Mouse (Mus musculus) intestine, embryonic 15.5 days (tissue): ENCODE results near the gene Fam24a. TPM values are rescaled to one million over a fixed set of nuclear protein-coding genes. Genes with fewer than 3 reads are reported as not detected.

Source experiments
- ATAC-seq: fragments of 200-750 bp; cut with Nextera tagmentation; 2 replicates; pipeline ENCODE4 v1.8.0; 2017; ENCODE audit warnings: moderate TSS enrichment, moderate library complexity
- H3K27ac ChIP-seq: fragments of 300-500 bp; sonication (generic); 2 replicates; pipeline ENCODE4 v1.5.1; 2015; ENCODE audit warnings: mild to moderate bottlenecking, inconsistent platforms
- H3K27me3 ChIP-seq: fragments of 300-500 bp; sonication (generic); replicated peaks from 2 replicates; pipeline ENCODE4 v1.6.1; 2015; ENCODE audit warnings: inconsistent platforms
- H3K36me3 ChIP-seq: fragments of 300-500 bp; sonication (generic); 2 replicates; pipeline ENCODE4 v1.6.1; 2015; ENCODE audit warnings: inconsistent platforms
- H3K4me1 ChIP-seq: fragments of 300-500 bp; sonication (generic); replicated peaks from 2 replicates; pipeline ENCODE4 v1.6.1; 2015; ENCODE audit warnings: inconsistent platforms
- H3K4me2 ChIP-seq: fragments of 300-500 bp; sonication (generic); replicated peaks from 2 replicates; pipeline ENCODE4 v1.6.1; 2015; ENCODE audit warnings: mild to moderate bottlenecking, inconsistent platforms
- H3K4me3 ChIP-seq: fragments of 300-500 bp; sonication (generic); replicated peaks from 2 replicates; pipeline ENCODE4 v1.5.1; 2015; ENCODE audit warnings: inconsistent platforms
- H3K9ac ChIP-seq: fragments of 300-500 bp; sonication (generic); 2 replicates; pipeline ENCODE4 v1.6.1; 2015; ENCODE audit warnings: inconsistent platforms
- H3K9me3 ChIP-seq: fragments of 300-500 bp; sonication (generic); 2 replicates; pipeline ENCODE4 v1.6.1; 2016; ENCODE audit warnings: inconsistent platforms
- WGBS: fragments of 180-500 bp; shearing (Covaris S2); methylation state at CpG from one replicate; pipeline ENCODE4 v1.1.7; 2015; 5-methylcytosine and 5-hydroxymethylcytosine counted together
- polyA plus RNA-seq: library from polyadenylated mRNA; unstranded; fragments of >200 nt; fragmentation: Nextera tagmentation; extraction: Ambion mirVana; gene quantifications from 2 replicates; pipeline ENCODE4 v1.2.1, GENCODE M21; 2015

Fam24a gene
- polyA plus RNA-seq, 1 experiment from 2014 or later, result not detected

DNA sequence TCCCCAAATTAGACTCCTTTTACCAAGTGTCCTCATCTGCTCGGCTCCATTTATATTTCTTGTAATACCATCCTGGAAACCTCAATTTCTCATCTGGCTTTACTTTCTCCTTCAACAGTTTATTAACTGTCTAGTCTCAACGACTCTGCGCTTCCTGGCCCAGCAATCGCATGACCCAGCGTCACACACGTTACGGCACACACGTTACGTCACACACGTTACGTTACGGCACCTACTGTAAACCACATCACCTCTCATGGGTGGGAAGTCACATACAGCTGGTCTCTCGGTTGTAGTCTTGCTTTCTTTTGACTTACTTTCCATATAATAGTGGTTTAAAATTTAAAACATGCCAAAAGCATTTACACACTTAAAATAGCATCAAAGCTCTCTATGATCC lies 22.4 kb downstream of the Fam24a start:
- WGBS, result 95% methylated on average over 13 of the region's 13 CpGs
- Histone ChIP-seq H3K4me3 (no peak overlapping the region), H3K9me3 (no peaks in the 10 kb centered on the region), H3K36me3 (peaks cover 16% of the 10 kb centered on the region), H3K27ac (no peak overlapping the region), H3K4me1 (no peaks in the 10 kb centered on the region), H3K4me2 (no peak overlapping the region), H3K9ac (no peak overlapping the region), H3K27me3 (no peaks in the 10 kb centered on the region)
- no peak for ATAC-seq

DNA sequence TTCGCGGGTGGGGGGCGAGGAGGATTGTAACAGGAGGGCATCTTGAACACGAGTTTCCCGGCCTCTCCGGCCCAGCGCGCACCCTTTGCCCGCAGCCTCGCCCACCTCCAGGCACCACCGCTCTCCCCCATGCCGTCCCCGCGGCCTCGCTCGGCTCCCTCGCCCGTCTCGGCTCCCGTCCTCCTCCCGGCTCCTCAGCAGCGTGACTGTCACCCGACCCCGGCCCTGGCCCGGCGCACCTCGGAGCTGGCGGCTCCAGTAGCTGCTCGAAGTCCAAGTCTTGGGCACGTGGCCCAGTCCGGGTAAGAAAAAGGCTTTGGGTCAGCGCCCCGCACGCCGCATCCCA lies 28.6 kb downstream of the Fam24a start:
- Histone ChIP-seq H3K27ac (peak overlapping the region; percentile 96), H3K9ac (peak overlapping the region; percentile 96), H3K9me3 (no peaks in the 10 kb centered on the region), H3K36me3 (peaks cover 6% of the 10 kb centered on the region; the same call in 1 of the 2 replicates), H3K4me3 (peak overlapping the region; percentile 95), H3K4me2 (peak overlapping the region; percentile 94), H3K4me1 (peaks cover 6% of the 10 kb centered on the region; the same call in 1 of the 2 replicates), H3K27me3 (no peaks in the 10 kb centered on the region)
- ATAC-seq, result peak; percentile 76
- WGBS, result under 1% methylated on average over 35 of the region's 35 CpGs

DNA sequence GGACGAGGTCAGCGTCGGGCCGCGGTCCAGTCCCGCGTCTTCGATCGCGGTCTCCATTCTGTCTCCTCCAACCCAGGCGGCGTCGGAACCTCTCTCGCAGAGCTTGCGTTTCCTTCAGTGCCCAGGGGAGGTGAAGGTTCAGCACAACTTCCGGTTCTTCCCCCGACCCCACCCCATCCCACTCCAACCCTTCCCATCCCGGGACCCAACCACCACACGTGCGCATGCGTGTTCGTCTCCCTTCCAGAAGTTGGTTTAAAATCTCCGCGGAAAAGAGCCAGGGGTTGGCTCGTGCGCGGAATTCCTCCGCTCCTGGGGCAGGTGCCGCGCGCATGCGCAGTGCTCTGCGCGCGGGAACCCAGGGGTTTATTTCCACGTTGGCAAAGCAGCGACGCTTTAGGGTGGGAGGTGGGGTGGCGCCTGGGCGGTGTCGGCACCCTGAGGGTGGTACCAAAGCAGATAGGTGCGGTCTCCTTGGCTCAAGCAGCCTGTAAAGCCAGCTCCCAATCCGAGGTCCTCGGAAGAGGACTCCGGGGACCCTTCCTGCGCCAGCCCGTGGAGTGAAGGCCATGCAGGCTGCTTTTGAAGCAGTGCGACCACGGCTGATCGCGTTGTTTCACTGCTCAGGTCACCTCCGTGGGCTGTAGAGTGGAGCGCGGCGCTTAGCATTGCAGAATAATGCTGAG lies 29.1 kb downstream of the Fam24a start, which contains the start of gene 2310057M21Rik:
TSS of gene 2310057M21Rik (minus strand) at position 145 of the 686 bp plus-strand sequence.
- ATAC-seq, result peak; percentile 98
- WGBS, result under 1% methylated on average over 55 of the region's 55 CpGs

DNA sequence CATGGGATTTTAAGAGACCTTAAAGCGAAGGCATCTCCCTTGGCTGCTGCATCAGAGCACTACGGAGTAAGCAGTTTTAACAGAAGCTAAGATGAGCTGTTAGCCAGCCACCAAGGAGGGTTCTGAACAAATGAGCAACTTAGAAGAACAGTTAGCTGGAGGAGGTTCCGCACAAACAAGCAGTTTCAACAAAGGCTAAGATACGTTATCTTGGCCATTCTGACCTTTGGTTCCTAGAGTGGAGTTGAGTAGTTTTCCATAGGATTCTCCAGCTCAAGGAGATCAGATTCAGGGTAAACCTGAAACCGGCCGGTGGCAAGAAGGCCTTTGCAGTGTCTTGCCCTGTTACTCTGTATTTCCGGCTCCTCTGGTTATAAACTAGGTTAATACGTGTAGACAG lies 30.5 kb downstream of the Fam24a start:
- Histone ChIP-seq H3K4me1 (peaks cover 6% of the 10 kb centered on the region; the same call in 1 of the 2 replicates), H3K27ac (peak overlapping the region; percentile 28; the same call in 1 of the 2 replicates), H3K9ac (no peak overlapping the region), H3K4me3 (no peak overlapping the region), H3K4me2 (no peak overlapping the region), H3K9me3 (no peaks in the 10 kb centered on the region), H3K36me3 (no peaks in the 10 kb centered on the region), H3K27me3 (no peaks in the 10 kb centered on the region)
- no peak for ATAC-seq
- 65% methylated on average over 8 of the region's 8 CpGs for whole genome bisulfite sequencing

More for the DNA sequence above, 29.1 kb downstream of the Fam24a start, which contains the start of gene 2310057M21Rik:
- peak within 1 kb of the TSS; percentile 94 for H3K4me2 ChIP-seq
- no peaks in the 10 kb centered on the region for H3K27me3 ChIP-seq
- H3K4me3 ChIP-seq, result peak within 1 kb of the TSS; percentile 95
- peak within 1 kb of the TSS; percentile 96 for H3K27ac ChIP-seq
- peaks cover 6% of the 10 kb centered on the region; the same call in 1 of the 2 replicates for H3K4me1 ChIP-seq
- no peaks in the 10 kb centered on the region for H3K9me3 ChIP-seq
- H3K36me3 ChIP-seq, result peaks cover 2% of the 10 kb centered on the region; the same call in 1 of the 2 replicates
- H3K9ac ChIP-seq, result peak within 1 kb of the TSS; percentile 96

DNA sequence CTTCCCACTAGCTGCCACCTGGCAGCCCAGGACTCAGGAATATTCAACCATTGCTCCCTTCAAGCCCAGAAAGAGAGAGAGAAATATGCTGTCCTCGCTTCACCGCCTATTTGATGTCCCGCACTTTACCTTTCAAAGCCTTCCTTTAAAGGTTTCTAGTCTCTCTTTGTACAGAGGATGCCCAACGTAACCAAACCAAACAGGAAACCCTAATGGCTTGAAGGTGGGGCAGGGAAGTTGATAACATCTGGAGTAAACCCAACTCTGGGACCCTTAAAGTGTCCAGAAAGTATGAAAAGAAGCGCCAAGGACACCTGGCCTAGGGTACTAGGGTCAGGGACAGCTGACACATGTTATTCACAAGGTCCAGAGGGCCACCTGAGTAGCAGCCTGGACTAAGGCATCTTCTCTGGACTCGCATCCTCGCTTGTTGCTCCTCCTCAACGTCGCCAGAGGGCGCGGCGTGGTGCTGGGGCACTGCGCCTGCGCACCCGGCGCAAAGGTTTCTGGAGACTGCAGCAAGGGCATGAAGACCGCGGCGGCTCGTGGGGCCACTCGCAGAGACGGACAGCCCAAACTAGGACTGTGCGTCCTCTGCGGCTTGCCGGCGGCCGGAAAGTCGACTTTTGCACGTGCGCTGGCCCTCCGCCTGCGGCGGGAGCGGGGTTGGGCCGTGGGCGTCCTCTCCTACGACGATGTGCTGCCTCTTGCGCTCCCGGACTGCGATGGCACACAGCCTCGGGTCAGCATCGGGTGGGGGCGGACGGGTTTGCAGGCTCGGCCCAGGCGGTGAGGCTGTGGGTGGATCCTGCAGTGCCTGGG lies 37.2 kb downstream of the Fam24a start, which contains the start of gene Pstk:
TSS of gene Pstk (plus strand) at position 494 of the 822 bp plus-strand sequence.
- peak within 1 kb of the TSS; percentile 99 for H3K27ac ChIP-seq
- WGBS, result 4% methylated on average over 47 of the region's 47 CpGs
- peak; percentile 98 for ATAC-seq

DNA sequence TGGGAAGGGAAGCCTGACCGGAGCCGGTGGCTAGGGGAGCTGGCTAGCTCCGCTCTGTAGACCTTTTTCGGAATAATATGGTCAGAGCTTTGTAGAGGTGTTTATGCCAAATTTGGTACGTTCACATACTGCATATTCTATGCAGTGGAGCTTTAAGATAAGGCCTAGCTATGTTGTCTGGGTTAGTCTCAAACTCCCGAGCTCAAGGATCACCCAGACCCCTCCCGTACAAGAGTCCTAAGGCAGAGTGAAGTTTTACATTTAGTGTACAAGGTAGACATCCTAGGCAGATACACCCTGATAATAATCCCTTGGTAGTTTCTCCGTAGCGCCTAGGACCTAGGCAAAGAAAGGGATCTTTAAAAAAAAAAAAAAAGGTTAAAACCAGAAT lies 37.8 kb downstream of the Fam24a start:
- H3K4me1 ChIP-seq, result no peaks in the 10 kb centered on the region; the same call in 1 of the 2 replicates
- H3K4me3 ChIP-seq, result peak overlapping the region; percentile 81
- whole genome bisulfite sequencing, result 2% methylated on average over 9 of the region's 9 CpGs
- H3K4me2 ChIP-seq, result peak overlapping the region; percentile 75
- H3K27me3 ChIP-seq, result no peaks in the 10 kb centered on the region
- H3K27ac ChIP-seq, result peak overlapping the region; percentile 99
- H3K9me3 ChIP-seq, result no peaks in the 10 kb centered on the region
- H3K9ac ChIP-seq, result peak overlapping the region; percentile 95
- H3K36me3 ChIP-seq, result no peaks in the 10 kb centered on the region
- ATAC-seq, result no peak

More for the DNA sequence above, 37.2 kb downstream of the Fam24a start, which contains the start of gene Pstk:
- Histone ChIP-seq H3K4me3 (peak within 1 kb of the TSS; percentile 81), H3K27me3 (no peaks in the 10 kb centered on the region), H3K36me3 (no peaks in the 10 kb centered on the region), H3K9me3 (no peaks in the 10 kb centered on the region), H3K4me2 (peak within 1 kb of the TSS; percentile 75), H3K9ac (peak within 1 kb of the TSS; percentile 95), H3K4me1 (no peaks in the 10 kb centered on the region; the same call in 1 of the 2 replicates)

DNA sequence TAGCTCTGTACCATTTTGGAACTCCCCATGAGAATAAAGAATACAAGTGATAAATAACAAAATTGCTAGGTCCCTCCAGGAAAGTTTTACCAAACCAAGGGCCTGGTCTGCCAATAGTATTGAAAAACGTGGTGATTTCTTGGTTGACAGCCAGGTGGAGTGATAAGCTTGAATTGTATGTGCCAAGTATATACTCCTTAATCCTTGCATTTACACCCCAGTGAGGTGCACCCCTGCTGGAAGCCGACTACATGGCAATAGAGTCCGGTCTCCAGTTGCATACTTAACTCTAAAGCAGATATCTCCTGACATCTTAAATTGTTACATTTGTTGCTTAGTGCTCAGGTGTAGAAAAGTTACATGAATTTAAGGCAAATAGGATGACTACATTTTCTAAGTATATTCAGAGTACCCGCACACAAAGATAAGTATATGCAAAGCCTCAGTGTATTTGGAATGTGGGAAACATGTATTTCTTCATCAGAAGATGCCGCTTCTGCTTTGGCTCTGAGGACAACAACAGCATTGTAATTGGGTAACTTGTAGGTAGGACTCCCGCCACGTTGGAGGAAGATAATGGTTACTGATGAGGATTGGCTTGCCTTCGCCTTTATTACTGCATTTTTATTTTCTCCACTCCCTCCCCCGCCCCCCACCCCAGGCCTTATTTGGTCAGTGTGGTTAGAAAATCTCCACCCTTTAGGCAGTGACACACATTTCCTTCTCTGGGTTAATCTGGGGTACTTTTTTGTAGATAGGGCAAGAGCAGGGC lies 38.4 kb downstream of the Fam24a start:
- no peaks in the 10 kb centered on the region for H3K36me3 ChIP-seq
- WGBS, result 65% methylated on average over 9 of the region's 9 CpGs
- peak overlapping the region; percentile 75 for H3K4me2 ChIP-seq
- H3K27ac ChIP-seq, result no peak overlapping the region
- no peaks in the 10 kb centered on the region; the same call in 1 of the 2 replicates for H3K4me1 ChIP-seq
- H3K4me3 ChIP-seq, result peak overlapping the region; percentile 81
- ATAC-seq, result no peak
- no peaks in the 10 kb centered on the region for H3K27me3 ChIP-seq
- H3K9ac ChIP-seq, result peak overlapping the region; percentile 95
- H3K9me3 ChIP-seq, result no peaks in the 10 kb centered on the region

Other genes starting within 250 kb of the Fam24a start
- not detected in 2 replicates for gene 4933402N03Rik, start 187.6 kb upstream of the Fam24a start, polyA plus RNA-seq
- gene 5430419D17Rik, start 159.5 kb upstream of the Fam24a start, polyA plus RNA-seq, result 0.03 and 0.04 TPM in 2 replicates
- 0.26 and 0.53 TPM in 2 replicates for gene Cuzd1, start 11.6 kb upstream of the Fam24a start, polyA plus RNA-seq
- gene Fam24b, start 4.3 kb upstream of the Fam24a start, polyA plus RNA-seq, result not detected in 2 replicates
- 18.4 and 19.2 TPM in 2 replicates for gene 2310057M21Rik, start 28.9 kb downstream of the Fam24a start, polyA plus RNA-seq
- gene Pstk, start 37.3 kb downstream of the Fam24a start, polyA plus RNA-seq, result 71.2 and 75.7 TPM in 2 replicates
- gene Ikzf5, start 76.7 kb downstream of the Fam24a start, polyA plus RNA-seq, result 10.0 and 10.8 TPM in 2 replicates
- gene Acadsb, start 76.7 kb downstream of the Fam24a start, polyA plus RNA-seq, result 69.0 and 84.8 TPM in 2 replicates
- gene Hmx3, start 209.0 kb downstream of the Fam24a start, polyA plus RNA-seq, result 1.3 and 1.9 TPM in 2 replicates
- gene Hmx2, start 214.9 kb downstream of the Fam24a start, polyA plus RNA-seq, result 0.97 and 1.1 TPM in 2 replicates
- gene Bub3, start 226.4 kb downstream of the Fam24a start, polyA plus RNA-seq, result 187 and 188 TPM in 2 replicates